Mouse (Mus musculus) yolk sac, embryonic 10.5 days (tissue): ENCODE measurements around the gene Extl2.

Source experiments
- DNase-seq: peaks from one replicate; pipeline ENCODE4 v3.0.0-alpha.2; 2017; ENCODE audit warnings: low spot score

The Extl2 gene

DNA sequence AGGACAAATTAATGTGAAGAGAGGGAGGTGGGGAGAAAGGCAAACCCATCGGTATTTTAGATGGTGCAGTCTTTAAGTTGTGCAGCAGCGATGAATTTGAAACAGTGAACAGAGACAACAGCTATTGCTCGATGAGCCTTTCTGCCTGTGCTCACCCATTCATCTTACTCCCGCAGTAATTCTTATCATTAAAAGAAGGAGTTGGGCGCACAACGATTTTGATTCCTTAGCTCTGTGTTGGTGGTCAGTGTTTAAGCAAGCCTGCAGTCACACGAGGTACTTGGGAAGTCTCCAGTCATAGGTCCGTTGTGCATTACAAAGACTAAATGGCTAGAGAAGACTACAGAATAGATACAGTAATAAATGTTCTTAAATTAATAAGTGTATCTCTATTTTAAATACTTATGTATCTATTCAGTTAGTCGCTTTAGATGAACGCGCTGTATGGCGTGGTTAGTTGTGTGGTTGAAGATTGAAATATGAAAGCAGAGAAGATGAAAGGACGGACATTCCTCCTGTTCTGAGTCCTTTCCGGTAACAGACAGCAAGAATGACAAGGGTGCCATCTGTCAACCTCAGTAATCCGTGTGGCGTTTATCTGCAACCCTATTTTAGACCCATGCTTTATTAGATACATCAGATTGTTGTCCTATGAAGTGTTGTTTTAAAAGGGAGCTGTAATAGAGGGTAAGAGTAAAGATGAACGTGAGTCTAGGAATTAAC is 2.5 kb downstream of the Extl2 start:
- no peak for DNase-seq

DNA sequence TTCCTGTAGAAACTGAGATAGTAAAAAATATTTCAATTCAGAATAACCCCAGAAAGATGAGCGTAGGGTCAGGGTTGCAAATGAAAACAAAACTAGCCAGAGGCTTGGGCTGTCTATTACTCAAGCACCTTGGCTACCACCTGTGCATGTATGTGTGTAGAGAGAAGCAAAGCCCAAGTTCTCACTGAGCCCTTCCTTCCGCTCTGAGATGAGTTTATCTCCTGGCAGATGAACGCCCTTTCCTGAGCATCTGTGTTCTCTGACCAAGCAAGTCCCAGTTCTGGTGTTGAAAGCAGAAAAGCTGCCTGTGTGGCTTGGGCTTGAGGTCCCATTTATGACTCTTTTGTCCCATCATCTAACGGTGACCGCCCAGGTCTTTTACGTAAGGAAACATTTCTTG is 7.6 kb downstream of the Extl2 start:
- DNase-seq = no peak

DNA sequence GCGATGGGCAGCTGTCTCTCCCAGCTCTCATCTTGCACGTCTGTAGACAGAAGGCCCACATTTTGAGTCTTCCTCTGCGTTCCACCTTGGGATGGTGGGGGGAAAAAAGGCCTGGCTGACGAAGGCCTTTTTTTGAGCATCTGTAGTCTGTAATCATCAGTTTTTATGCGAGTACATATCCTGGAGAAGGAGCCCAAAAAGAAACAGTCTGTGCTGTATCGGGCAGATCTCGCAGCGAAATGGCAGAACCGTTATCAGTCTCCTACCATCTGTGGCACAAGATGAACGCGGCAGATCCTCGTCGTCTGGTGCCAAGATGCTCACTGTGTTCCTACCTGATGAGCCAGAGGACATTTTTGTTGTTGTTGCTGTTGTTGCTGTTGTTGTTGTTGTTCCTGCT is 8.9 kb downstream of the Extl2 start:
- no peak for DNase-seq

DNA sequence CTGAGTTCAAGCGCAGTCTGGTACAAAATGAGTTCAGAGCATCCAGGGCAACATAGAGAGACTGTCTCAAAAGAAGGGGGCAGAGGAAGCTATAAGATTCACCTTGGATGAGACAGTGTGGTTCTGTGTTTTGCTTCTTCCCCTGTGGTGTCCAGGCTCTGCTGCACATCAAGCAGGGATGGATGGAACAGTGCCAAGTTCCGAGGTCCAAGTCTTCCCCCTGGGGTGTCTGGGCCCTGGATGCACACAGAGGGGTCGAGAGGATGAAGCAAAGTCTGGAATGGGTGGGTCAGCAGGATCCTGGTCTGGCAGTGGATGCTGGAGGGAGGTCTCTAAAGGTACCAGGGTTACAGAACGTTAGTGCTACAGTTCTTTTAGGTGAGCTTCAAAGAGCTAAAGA is 11.3 kb downstream of the Extl2 start:
- no peak for DNase-seq

DNA sequence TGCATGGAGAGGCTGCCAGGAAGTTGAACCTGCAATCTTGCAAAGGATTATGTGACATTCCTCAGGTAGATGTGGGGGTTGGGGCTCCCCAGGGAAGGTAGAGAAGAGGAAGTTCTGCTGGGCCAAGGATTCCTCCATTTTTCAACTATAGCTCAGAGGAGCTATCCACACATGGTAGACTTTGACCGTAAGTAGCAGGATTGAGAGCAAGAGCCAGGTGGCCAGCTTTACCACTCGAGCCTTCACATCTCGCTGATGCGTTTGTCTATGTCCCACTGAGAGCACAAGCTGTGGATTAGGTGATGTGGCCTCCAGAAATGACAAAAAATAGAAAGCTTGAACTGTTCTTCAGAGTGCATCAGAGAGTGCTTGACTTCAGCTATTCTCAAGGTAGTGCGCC is 11.9 kb downstream of the Extl2 start:
- DNase-seq = no peak

DNA sequence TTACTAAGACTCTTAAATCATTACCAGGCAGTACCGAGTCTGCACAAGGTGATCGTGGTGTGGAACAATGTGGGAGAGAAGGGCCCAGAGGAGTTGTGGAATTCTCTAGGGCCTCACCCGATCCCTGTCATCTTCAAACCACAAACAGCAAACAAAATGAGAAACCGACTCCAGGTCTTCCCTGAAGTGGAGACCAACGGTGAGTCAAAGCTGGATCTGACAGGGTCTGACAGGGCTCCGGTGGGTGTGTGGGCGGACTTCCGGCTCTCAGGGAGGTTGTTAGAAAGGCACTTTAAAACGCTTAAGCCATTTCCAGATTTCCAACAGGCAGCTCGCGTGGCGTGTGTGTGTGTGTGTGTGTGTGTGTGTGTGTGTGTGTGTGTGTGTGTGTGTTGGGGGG is 17.0 kb downstream of the Extl2 start:
- no peak for DNase-seq

DNA sequence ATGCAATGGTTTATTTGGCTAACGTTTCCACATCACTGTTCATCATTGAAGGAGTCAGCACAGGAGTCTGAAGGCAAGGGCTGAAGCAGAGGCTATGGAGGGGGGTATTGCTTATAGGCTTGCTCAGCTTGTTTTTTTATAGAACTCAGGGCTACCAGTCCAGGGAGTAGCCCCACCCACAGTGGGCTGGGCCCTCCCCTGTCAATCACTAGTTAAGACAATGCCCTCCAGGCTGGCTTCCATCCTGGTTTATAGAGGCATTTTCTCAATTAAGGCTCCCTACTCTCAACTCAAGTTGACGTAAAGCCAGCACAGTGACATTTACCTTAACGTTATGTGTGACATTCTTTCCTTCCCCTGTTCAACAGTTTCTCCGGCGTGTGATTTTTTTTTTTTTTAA is 17.4 kb downstream of the Extl2 start:
- no peak for DNase-seq

DNA sequence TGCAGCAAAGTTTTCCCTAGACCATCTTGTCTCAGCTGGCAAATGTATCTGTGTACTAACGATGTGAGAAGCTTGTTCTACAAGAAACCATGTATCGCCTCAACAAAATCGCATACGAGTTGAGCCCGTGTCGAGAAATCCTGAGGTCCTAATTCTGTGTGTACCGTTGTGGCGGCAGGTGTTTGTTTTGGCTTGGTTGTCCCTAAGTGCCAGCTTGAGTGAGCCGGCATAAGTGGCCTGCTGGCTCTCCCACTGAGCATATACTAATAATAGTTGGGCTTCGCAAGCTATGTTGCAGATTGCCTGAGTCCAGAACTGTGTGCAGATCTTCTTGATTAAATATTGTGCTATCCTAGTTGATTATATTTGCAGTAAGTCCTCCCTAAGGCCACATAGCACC is 18.4 kb downstream of the Extl2 start:
- DNase-seq = no peak

DNA sequence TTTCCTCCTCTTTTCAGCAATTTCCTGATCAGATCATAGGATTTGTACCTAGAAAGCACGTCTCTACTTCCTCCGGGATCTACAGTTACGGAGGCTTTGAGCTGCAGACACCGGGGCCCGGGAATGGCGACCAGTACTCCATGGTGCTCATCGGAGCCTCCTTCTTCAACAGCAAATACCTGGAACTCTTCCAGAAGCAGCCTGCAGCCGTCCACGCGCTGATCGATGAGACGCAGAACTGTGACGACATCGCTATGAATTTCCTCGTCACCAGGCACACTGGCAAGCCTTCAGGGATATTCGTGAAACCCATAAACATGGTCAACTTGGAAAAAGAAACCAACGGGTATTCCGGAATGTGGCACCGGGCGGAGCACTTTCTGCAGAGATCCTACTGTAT is 19.7 kb downstream of the Extl2 start:
- no peak for DNase-seq

DNA sequence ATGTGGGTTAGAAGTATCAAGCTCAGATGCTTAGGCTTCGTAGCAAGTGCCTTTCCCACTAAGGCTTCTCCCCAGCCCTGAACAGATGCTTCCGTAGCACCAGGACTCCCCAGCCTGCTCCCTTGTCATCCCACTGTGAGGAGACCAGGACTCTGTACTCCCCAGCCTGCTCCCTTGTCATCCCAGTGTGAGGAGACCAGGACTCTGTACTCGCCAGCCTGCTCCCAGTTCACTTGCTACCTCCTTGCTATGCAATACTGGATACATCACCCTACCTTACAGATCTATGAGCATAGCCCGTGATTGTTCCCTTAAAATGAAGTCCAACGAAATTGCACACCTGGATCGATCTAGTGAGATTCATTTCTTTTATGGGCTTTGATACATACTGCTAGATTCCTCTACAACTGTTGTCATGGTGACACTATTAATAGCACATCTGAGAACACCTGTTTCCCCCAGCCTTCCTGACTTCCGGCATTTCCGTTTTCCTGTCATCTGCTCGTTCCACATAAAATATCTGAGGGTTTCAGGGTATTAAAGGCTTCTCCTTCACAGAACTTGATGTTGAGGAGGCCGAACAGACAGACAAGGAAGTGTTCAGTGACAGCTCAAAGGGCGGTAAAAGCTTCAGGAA is 23.0 kb downstream of the Extl2 start:
- DNase-seq = no peak

DNA sequence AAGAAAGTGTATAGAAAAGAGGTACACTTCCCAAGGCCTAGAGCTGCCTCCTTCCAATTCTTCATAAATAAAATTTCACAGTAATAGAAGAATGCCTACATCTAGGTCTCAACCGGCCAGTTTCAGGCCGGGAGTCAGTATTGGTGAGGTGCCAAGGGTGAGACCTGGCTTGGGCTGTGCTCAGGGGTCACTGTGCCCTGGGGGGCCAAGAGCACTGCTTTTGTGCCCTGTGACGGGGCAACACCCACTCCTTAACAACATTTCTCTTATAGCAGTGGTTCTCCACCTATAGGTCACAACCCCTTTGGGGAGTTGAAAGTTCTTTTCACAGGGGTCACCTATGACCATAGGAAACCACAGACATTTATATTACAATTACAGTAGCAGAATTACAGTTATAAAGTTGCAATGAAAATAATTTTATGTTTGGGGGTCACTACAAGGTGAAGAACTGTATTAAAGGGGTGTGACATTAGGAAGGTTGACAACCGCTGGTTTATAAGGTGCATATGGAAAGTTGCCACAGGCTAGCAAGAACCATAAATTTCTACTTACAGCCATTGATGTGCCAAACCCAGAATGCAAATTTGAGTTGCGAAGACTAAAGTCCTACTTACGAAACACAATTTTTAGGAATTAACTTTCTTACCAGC is 26.1 kb downstream of the Extl2 start:
- no peak for DNase-seq

DNA sequence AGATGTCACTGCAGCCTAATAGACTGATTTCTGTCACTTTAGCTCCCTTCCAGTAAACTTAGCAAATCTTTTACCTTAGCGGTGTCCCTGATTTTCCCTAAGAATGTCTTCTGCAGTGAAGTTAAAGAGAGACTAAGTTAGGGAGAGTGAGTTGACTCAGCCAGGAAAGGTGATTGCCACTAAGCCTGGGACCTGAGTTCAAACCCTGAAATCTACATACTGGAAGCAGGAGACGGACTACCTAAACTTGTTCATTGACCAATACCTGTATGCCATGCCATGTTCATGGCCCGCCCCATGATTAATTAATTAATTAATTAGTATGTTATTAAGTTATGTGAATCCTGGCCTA is 26.6 kb downstream of the Extl2 start:
- peak; percentile 36 for DNase-seq

DNA sequence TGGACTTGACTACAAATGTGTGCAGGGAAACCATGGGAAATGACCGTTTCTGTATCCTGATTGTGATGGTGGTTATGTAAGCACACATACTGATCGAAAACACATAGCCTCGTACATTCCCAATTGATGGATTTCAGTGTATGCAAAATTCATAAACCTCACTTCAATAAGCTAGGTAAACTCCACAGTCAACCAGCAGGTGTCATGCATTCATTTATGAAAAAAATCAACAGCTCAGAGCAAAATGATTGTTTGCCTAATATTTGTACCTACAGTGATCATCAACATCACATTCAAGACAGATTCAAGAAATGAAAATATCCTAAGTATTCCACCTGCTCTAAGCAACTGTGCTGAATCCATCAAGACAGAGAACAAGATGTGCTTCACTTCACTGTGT is 33.5 kb downstream of the Extl2 start:
- DNase-seq = no peak

DNA sequence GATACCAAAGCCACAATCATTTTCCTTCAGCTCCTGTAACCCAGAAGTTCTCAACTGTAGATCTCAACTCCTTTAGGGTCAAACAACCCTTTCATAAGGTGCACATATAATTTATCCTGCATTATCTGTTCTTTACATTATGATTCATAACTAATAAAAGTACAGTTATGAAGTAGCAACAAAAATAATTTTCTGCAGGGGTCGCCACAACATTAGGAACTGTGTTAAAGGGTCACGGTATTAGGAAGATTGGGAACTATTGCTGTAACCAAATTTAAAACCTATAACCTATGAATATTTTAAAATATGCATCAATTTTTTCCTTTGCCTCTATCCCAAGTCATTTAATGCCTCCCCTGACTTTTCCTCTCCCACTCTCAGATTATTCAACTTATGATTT is 38.7 kb downstream of the Extl2 start:
- DNase-seq = no peak

DNA sequence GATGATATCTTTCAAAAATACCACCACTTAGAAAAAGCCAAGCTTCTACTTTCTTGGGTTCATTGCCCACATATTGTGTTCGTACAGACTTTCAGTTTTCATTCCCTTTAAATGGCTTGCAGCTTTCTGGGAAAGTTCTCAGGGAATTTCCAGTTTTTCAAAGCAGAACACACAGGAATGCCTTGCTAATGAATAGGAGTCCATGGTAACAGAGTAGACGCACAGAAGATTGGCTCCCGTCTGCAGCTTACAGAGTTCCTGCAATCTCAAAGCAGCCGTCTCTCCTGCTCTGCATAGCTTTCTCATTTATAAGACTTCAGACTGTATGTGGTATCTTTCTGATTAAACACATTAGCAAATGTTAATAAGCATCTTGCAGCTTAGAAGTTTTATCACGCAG is 39.8 kb downstream of the Extl2 start:
- DNase-seq = no peak

DNA sequence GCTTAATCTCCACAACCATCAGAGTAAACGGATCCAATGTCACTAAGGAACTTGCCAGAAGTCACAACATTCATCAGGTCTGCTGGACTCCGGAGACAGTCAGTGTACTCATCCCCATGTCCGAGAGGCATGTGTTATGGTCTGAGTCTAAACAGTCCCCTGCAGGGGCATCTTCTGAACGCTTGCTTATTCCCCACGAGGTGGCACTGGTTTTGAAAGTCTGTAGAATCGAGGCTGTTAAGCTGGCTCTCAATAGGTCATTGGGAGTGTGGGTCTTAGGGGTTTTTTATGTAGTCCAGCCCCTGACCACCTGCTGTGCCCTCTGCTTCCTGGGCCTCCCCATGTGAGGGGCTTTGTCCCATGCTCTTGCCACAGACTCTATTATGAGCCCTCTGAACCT is 49.8 kb downstream of the Extl2 start:
- no peak for DNase-seq

DNA sequence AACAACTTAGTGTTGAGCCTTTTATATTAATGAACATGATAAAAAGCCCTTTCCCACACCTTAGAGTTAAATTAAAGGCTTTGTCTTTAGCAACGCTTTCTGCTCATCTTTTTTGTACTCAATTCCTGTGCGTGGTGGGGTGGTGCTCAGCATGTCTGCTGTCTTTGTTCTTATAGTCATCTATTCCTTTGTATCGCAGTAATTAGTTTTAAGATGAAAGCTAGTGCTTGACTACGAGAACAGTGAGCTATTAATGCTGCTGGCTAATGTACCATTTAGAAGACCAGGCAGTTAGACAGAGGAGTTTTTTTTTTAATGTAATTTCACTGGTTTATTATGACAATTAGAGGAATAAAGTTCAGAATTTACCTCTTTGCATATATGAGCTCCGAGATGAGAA is 53.1 kb downstream of the Extl2 start:
- no peak for DNase-seq

DNA sequence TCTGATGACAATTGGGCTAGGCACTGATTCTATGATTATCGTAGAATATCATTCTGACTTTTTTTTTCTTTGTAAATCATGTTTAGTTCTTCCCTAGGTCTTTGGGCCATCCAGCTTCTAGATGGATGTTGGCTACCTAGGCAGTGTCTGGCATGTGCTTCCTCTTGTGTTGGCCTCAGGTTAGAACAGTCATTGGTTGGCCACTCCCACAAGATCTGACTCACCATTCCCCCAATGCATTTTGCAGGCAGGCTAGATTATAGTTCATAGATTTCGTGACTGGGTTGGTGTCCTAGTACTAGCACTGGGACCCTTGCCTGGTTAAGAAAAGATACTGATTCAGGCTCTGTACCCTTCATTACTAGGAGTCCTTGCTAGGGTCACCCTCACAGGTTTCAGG is 54.9 kb downstream of the Extl2 start:
- no peak for DNase-seq

DNA sequence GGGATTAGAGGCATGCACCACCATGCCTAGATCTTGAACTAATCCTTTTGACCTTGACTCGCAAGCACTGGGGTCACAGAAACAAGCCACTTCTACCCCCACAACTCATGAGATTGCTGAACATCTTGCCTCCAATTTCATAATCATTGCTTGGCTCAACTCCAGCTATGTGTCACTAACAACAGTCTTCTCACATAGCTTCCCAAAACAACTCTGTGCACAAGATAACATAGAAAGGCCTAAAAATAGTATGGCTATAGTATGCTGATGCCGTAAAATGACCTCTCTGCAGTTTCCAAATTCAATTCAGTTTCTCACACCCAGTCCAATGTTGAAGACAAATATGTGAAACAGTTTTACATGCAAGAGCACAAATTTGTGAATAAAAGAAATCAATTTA is 65.3 kb downstream of the Extl2 start:
- no peak for DNase-seq

DNA sequence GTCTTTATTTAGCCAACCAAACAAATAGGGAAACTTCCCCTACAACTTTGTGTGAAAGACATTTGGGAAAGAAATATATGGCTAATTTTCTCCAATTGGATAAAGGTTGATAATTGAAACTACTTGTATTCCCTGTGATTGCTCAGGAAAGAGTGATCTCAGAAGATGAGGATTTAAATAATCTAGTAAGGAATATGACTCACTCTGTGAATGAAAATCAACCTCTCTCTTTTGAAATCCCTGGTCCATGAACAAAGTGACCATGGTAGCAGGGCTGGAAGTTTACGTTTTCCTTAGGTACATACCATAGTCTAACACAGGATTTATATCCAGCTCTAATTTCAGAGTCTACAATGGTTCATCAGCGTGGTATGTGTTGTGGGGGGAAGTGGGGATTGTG is 69.5 kb downstream of the Extl2 start:
- DNase-seq = no peak

DNA sequence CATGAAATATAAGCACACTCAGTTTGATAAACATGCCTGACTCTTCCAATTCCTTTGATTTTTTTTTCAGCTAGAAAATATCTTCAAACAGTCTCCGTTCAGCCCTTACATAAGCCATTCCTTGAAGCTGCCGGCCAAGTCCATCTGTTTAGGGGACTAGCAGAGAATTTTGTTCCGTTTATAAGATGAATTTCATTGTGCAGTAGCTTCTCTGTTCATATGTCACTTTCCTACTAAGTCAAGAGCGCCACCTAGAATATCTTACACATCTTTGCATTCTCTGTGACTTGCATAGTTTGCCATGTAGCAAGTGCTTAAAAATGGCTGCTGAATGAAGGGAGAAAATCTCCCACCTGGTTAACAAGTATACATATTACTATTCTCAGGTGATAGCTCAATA is 71.2 kb downstream of the Extl2 start:
- DNase-seq = no peak
